Mouse (Mus musculus): ENCODE measurements around the gene Ftl1. TPM values are rescaled to one million over a fixed set of nuclear protein-coding genes. Genes with fewer than 3 reads are reported as not detected.

Gene Ftl1
- polyA plus RNA-seq, 1 experiment from 2014 or later: 3,328 TPM

DNA sequence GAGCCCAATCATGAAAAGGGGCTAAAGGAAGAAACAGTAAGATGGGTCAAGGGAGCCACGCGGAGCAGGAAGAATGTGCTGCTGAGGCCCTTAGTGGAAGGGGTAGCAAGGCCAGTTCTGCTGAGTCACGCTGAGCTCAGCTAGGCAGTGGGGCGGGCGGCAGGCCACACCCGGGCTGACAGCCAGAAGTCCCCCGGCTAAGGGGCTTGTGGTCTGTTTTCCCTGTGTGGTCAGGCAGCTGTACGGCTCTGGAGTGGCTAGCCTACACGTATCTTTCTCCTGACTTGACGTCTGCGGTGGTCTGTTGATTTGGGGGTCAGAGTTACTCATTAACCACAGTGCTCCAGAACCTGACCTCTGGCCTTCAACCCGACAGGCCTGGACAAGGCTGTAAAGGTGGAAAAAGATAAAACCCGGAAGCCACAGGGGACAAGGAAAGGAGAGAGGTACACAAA is 1.2 kb upstream of the Ftl1 start:
- no peaks in the 10 kb centered on the region for H3K9me3 ChIP-seq (replicated peaks)
- peaks cover 45% of the 10 kb centered on the region for H3K36me3 ChIP-seq
- peak overlapping the region; percentile 76 for H3K4me2 ChIP-seq
- H3K9ac ChIP-seq: no peak overlapping the region
- H3K27ac ChIP-seq: peak overlapping the region; percentile 79
- peaks cover 52% of the 10 kb centered on the region for H3K4me1 ChIP-seq (replicated peaks)
- no peak; the same call in 1 of the 2 replicates for ATAC-seq (replicated peaks; ENCODE audit: insufficient number of reproducible peaks, insufficient read depth, low FRiP score, low read depth)
- WGBS: 9% methylated on average over 13 of the region's 13 CpGs
- peak overlapping the region; percentile 72; the same call in 1 of the 2 replicates for H3K4me3 ChIP-seq
- no peaks in the 10 kb centered on the region for H3K27me3 ChIP-seq

DNA sequence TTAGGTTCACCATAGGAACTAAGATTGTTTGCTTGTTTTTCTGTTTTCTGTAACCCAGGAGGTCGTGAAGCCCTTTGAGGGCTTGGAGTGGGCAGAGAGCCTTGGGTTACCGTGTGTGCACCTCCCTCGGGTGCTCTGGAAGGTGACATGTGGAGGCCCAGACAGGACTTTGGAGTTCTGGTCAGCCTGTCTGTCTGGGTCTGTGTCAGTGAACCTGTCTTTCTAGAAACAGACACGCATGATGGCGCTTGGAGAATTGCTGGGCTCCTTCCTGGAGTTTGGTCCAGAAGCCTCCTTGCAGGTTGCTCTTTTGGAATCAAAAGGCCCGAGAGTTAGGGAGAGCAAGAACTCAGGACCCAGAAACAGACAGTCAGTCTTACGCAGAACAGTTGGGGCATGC is 693 bp upstream of the Ftl1 start:
- H3K4me1 ChIP-seq (replicated peaks): peaks cover 47% of the 10 kb centered on the region
- H3K27ac ChIP-seq: peak overlapping the region; percentile 79
- ATAC-seq (replicated peaks; ENCODE audit: insufficient number of reproducible peaks, insufficient read depth, low FRiP score, low read depth): no peak
- peak overlapping the region; percentile 76 for H3K4me2 ChIP-seq
- no peaks in the 10 kb centered on the region for H3K9me3 ChIP-seq (replicated peaks)
- H3K4me3 ChIP-seq: peak overlapping the region; percentile 72
- peak overlapping the region; percentile 24; the same call in 1 of the 2 replicates for H3K9ac ChIP-seq
- no peaks in the 10 kb centered on the region for H3K27me3 ChIP-seq
- H3K36me3 ChIP-seq: peaks cover 48% of the 10 kb centered on the region
- WGBS: 63% methylated on average over 7 of the region's 7 CpGs

- peaks cover 43% of the 10 kb centered on the region for H3K4me1 ChIP-seq (replicated peaks)
- H3K9me3 ChIP-seq (replicated peaks): no peaks in the 10 kb centered on the region
- peak; percentile 72 for ATAC-seq (replicated peaks; ENCODE audit: insufficient number of reproducible peaks, insufficient read depth, low FRiP score, low read depth)
- peak overlapping the region; percentile 76 for H3K9ac ChIP-seq
- peak overlapping the region; percentile 85 for H3K27ac ChIP-seq
- H3K4me3 ChIP-seq: peak overlapping the region; percentile 72
- H3K36me3 ChIP-seq: peaks cover 51% of the 10 kb centered on the region
- WGBS: under 1% methylated on average over 42 of the region's 43 CpGs
- no peaks in the 10 kb centered on the region for H3K27me3 ChIP-seq
- peak overlapping the region; percentile 76 for H3K4me2 ChIP-seq
Observed at GRCm38 (mm10) chr7:45458748-45459563, 728 bp downstream of the Ftl1 start.

DNA sequence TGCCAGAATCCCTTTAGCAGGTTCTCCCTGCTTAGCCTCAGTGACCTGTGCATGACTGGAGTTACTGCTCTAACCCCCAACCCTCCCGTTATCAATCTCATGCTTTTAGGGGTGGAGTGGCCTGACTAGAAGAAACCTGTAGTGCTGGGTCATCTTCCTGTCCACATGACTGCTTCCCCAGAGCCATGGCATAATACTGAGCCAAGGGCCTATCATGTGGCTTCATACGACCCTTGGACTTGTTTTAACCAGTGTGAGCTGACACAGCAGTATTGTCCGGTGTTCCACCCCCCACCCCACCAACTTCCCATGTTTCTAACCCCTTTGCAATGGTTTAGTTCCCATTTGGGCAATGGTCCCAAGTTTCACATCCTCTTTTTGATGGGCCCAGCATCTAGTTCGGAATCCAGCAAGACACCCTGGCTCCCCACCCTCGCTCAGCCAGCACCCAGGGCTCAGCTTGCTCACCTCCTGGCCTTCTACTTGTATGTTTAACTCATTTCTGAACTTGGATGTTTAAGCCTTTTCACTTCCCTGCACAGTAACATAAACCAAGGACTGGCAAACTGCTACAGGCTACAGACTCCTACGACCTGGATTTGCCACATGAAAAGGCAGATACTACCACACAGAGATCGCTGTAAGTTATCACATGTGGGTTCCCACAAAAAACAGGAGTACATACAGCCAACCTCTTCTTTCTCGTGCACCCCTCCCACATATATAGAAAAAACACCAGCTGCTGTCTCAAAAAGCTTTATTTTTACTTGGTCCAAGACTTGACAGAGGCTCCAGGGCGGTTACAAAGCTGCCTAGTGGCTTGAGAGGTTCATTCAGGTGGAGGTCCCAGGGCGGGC is 2.3 kb downstream of the Ftl1 start:
- peak overlapping the region; percentile 59 for H3K27ac ChIP-seq
- no peak for ATAC-seq (replicated peaks; ENCODE audit: insufficient number of reproducible peaks, insufficient read depth, low FRiP score, low read depth)
- H3K4me1 ChIP-seq (replicated peaks): peaks cover 43% of the 10 kb centered on the region
- H3K9me3 ChIP-seq (replicated peaks): no peaks in the 10 kb centered on the region
- peak overlapping the region; percentile 76 for H3K4me2 ChIP-seq
- 48% methylated on average over 10 of the region's 10 CpGs for WGBS
- H3K9ac ChIP-seq: peak overlapping the region; percentile 76
- H3K27me3 ChIP-seq: no peaks in the 10 kb centered on the region
- peak overlapping the region; percentile 72 for H3K4me3 ChIP-seq
- H3K36me3 ChIP-seq: peaks cover 49% of the 10 kb centered on the region

DNA sequence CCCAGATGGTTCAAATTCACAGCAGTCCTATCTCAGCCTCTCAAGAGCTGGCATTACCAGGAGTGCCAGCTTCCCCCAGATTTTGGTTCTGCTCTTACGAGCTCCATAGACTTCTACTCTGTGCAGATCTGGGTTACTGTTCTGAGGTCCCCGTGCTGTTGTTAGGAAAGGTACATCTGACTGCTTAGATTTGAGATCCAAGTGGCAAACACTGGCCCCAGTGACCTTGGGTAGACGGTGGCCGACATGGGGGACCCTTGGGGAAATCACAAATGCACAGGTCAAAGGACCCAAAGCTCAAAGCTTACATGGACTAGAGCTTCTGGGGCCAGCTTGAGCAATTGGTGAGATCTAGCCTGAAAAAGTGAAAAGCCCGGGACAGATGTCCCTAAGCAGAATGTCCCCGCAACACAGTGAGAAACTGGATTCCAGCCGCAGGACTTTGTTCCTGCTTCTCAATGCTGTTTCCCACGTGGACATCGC is 2.9 kb downstream of the Ftl1 start:
- WGBS: 41% methylated on average over 9 of the region's 9 CpGs
- H3K4me3 ChIP-seq: no peak overlapping the region

DNA sequence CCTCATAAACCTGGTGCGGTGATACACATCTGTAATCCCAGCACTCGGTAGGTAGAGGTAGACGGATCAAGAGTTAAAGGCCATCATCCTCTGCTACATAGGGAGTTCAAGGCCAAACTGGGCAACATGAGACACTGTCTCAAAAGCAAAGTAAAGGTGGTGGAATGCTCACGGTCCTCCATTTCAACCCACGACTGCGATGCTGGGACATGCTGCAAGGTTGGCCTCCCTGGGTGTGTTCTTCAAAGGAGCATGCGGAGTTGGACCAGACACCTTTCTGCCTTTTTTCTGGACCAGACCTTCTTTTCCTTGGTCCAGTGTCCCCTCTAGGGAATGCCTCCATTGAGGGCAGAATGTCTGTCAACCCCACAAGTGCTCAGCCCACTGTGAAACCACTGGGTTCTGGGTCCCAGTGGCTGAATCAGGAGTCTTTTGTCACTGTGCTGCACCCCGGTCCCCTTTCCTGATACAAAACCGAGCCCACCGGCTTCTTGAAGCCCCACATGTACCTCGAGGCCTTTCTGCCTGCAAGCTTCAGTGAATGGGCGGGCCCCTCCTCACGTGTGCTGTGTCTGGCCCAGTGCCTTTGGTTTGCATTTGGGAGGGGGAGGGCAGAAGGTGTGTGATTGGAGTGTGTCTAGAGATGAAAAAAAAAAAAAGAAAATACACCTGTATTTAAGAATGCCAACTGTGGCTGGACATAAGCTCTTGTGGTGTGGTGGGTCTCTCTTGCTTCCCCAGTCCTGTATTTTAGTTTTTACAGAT is 3.6 kb downstream of the Ftl1 start:
- no peak for ATAC-seq (replicated peaks; ENCODE audit: insufficient number of reproducible peaks, insufficient read depth, low FRiP score, low read depth)
- Histone ChIP-seq H3K4me2 (no peak overlapping the region), H3K27me3 (no peaks in the 10 kb centered on the region), H3K4me1 (replicated peaks) (peaks cover 38% of the 10 kb centered on the region), H3K9me3 (replicated peaks) (no peaks in the 10 kb centered on the region), H3K4me3 (no peak overlapping the region), H3K36me3 (peaks cover 50% of the 10 kb centered on the region), H3K27ac (no peak overlapping the region), H3K9ac (no peak overlapping the region)
- 68% methylated on average over 13 of the region's 13 CpGs for WGBS

More for the DNA sequence above, 2.9 kb downstream of the Ftl1 start:
- Histone ChIP-seq H3K9ac (0 out of 2 replicates have a peak overlapping the region, but pooled peaks have one; percentile 76), H3K36me3 (peaks cover 49% of the 10 kb centered on the region), H3K4me2 (peak overlapping the region; percentile 76), H3K27ac (peak overlapping the region; percentile 59), H3K4me1 (replicated peaks) (peaks cover 43% of the 10 kb centered on the region), H3K27me3 (no peaks in the 10 kb centered on the region), H3K9me3 (replicated peaks) (no peaks in the 10 kb centered on the region)
- no peak for ATAC-seq (replicated peaks; ENCODE audit: insufficient number of reproducible peaks, insufficient read depth, low FRiP score, low read depth)

- H3K4me1 ChIP-seq (replicated peaks): peaks cover 27% of the 10 kb centered on the region
- WGBS: 90% methylated on average over 15 of the region's 15 CpGs
- no peak overlapping the region for H3K4me3 ChIP-seq
- peaks cover 56% of the 10 kb centered on the region for H3K36me3 ChIP-seq
- no peak overlapping the region for H3K9ac ChIP-seq
- H3K27me3 ChIP-seq: no peaks in the 10 kb centered on the region
- H3K27ac ChIP-seq: no peak overlapping the region
- no peaks in the 10 kb centered on the region for H3K9me3 ChIP-seq (replicated peaks)
- no peak overlapping the region for H3K4me2 ChIP-seq
- ATAC-seq (replicated peaks; ENCODE audit: insufficient number of reproducible peaks, insufficient read depth, low FRiP score, low read depth): no peak
Observed at GRCm38 (mm10) chr7:45454971-45455370, 4.7 kb downstream of the Ftl1 start.

GRCm38 (mm10) chr7:45451344-45451982 is 8.2 kb downstream of the Ftl1 start:
- Histone ChIP-seq H3K27ac (no peak overlapping the region), H3K4me3 (no peak overlapping the region), H3K9me3 (replicated peaks) (no peaks in the 10 kb centered on the region), H3K36me3 (peaks cover 63% of the 10 kb centered on the region), H3K4me2 (no peak overlapping the region), H3K27me3 (no peaks in the 10 kb centered on the region), H3K4me1 (replicated peaks) (peaks cover 13% of the 10 kb centered on the region), H3K9ac (no peak overlapping the region)
- ATAC-seq (replicated peaks; ENCODE audit: insufficient number of reproducible peaks, insufficient read depth, low FRiP score, low read depth): peak; percentile 37; the same call in 1 of the 2 replicates
- WGBS: 56% methylated on average over 23 of the region's 23 CpGs

GRCm38 (mm10) chr7:45449974-45450373 is 9.7 kb downstream of the Ftl1 start:
- Histone ChIP-seq H3K9me3 (replicated peaks) (no peaks in the 10 kb centered on the region), H3K27ac (no peak overlapping the region), H3K4me3 (no peak overlapping the region), H3K36me3 (peaks cover 70% of the 10 kb centered on the region), H3K27me3 (no peaks in the 10 kb centered on the region), H3K4me2 (no peak overlapping the region), H3K4me1 (replicated peaks) (peaks cover 7% of the 10 kb centered on the region; the same call in 1 of the 2 replicates), H3K9ac (no peak overlapping the region)
- 86% methylated on average over 1 of the region's 1 CpGs for WGBS
- ATAC-seq (replicated peaks; ENCODE audit: insufficient number of reproducible peaks, insufficient read depth, low FRiP score, low read depth): no peak

- H3K4me2 ChIP-seq: no peak overlapping the region
- H3K27me3 ChIP-seq: no peaks in the 10 kb centered on the region
- H3K4me1 ChIP-seq (replicated peaks): peaks cover 7% of the 10 kb centered on the region; the same call in 1 of the 2 replicates
- H3K4me3 ChIP-seq: no peak overlapping the region
- H3K27ac ChIP-seq: no peak overlapping the region
- no peak overlapping the region; the same call in 1 of the 2 replicates for H3K9ac ChIP-seq
- ATAC-seq (replicated peaks; ENCODE audit: insufficient number of reproducible peaks, insufficient read depth, low FRiP score, low read depth): 0 out of 2 replicates have a peak, but pooled peaks have one; percentile 21
- peaks cover 73% of the 10 kb centered on the region for H3K36me3 ChIP-seq
- no peaks in the 10 kb centered on the region for H3K9me3 ChIP-seq (replicated peaks)
- 27% methylated on average over 11 of the region's 11 CpGs for WGBS
Observed at GRCm38 (mm10) chr7:45447325-45447990, 12.2 kb downstream of the Ftl1 start.

All from heart, embryonic 15.5 days (tissue).